Mouse (Mus musculus) embryonic facial prominence, embryonic 11.5 days (tissue): ENCODE results near the gene Gm11111. TPM values are rescaled to one million over a fixed set of nuclear protein-coding genes. Genes with fewer than 3 reads are reported as not detected.

ENCODE experiments used
- polyA plus RNA-seq: library from polyadenylated mRNA; unstranded; fragments of >200 nt; fragmentation: Nextera tagmentation; extraction: Ambion mirVana; gene quantifications from 2 replicates; pipeline ENCODE4 v1.2.1, GENCODE M21; 2014

Gm11111 gene
- polyA plus RNA-seq, 1 experiment from 2014 or later: not detected

Other genes starting within 250 kb of the Gm11111 start
- gene Cfap299, start 223.4 kb upstream of the Gm11111 start, polyA plus RNA-seq: 0.70 and 1.5 TPM in 2 replicates